Mouse (Mus musculus) spleen, adult 2 months (tissue): ENCODE data around the gene Fbxo31. TPM values are rescaled to one million over a fixed set of nuclear protein-coding genes. Genes with fewer than 3 reads are reported as not detected.
A peak's percentile ranks its signal among the peaks of the same experiment; 100 is the strongest.

Experiments
- DNase-seq, 2 experiments: peaks; one replicate each; pipeline versions ENCODE4 v3.0.0 to v3.0.0-alpha.2; 2012 to 2021; ENCODE audit warnings: low spot score in 2 of 2, low read depth in 1 of 2
- H3K27ac ChIP-seq: fragments of 200-500 bp; 2 replicates; pipeline ENCODE4 v1.5.1; 2012; ENCODE audit warnings: low read length, inconsistent platforms; ENCODE audit not compliant: insufficient read depth
- H3K27me3 ChIP-seq: fragments of 200-500 bp; 2 replicates; pipeline ENCODE4 v1.6.1; 2012; ENCODE audit warnings: mild to moderate bottlenecking, moderate library complexity, low read length, inconsistent platforms; ENCODE audit not compliant: control insufficient read depth, insufficient read depth
- H3K36me3 ChIP-seq: fragments of 200-500 bp; 2 replicates; pipeline ENCODE4 v1.6.1; 2012; ENCODE audit warnings: mild to moderate bottlenecking, low read length, inconsistent platforms; ENCODE audit not compliant: control insufficient read depth, insufficient read depth
- H3K4me1 ChIP-seq: fragments of 200-500 bp; 2 replicates; pipeline ENCODE4 v1.6.1; 2011; ENCODE audit warnings: inconsistent platforms; ENCODE audit not compliant: control insufficient read depth, insufficient read depth, insufficient read length
- H3K4me3 ChIP-seq: fragments of 200-500 bp; 2 replicates; pipeline ENCODE4 v1.5.1; 2011; ENCODE audit warnings: mild to moderate bottlenecking, inconsistent platforms; ENCODE audit not compliant: insufficient read depth, insufficient read length; ENCODE audit errors: extremely low read depth
- CTCF ChIP-seq: fragments of 200-500 bp; IDR thresholded peaks from 2 replicates; pipeline ENCODE4 v1.5.1; 2011; ENCODE audit warnings: mild to moderate bottlenecking, inconsistent platforms; ENCODE audit not compliant: insufficient read depth, insufficient read length, insufficient replicate concordance; ENCODE audit errors: extremely low read depth
- POLR2A ChIP-seq: fragments of 200-500 bp; IDR thresholded peaks from 2 replicates; pipeline ENCODE4 v1.6.1; 2011; ENCODE audit warnings: low read depth, low read length, inconsistent platforms
- WGBS: fragments of 180-500 bp; shearing (Covaris S2); methylation state at CpG from one replicate; pipeline ENCODE4 v1.1.7; 2018; 5-methylcytosine and 5-hydroxymethylcytosine counted together
- polyA plus RNA-seq: library from polyadenylated mRNA; depleted of rRNA; stranded (reverse); fragments of >200 nt; gene quantifications from 2 replicates; pipeline ENCODE4 v1.2.3, GENCODE M21; 2012

Gene Fbxo31
- polyA plus RNA-seq, 1 experiment: 22.5 TPM

DNA sequence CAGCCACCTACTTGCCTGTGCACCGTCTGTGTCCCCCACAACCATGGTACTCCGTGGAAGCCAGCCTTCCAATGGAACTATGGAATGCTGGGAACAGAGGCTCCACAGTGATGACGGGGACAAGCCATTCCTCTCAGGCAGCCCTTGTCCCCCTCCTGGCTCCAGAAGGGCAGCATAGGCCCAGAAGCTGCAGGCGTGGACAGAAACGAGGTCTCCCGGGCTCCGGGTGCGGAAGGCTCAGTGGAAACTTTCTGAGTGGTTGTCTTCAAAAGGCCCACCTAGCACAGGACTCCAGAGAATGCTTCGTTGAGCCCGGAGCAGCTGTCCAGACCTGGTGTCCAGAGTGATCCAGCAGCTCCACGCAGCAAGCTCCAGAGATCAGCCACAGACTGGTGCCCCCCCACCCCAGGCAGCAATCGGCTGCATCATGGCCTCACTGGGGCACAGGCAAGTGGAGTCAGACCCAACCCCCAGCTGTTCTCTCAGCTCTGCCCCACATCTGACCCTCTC, 34.3 kb downstream of the Fbxo31 start, which contains the start of gene 1700018B08Rik:
1700018B08Rik (minus strand) TSS at position 45 of the 510 bp plus-strand sequence.
- TF ChIP-seq POLR2A: no peak
- TF ChIP-seq CTCF: no peak
- no peak within 1 kb of the TSS for H3K27ac ChIP-seq

GRCm38 (mm10) chr8:121542901-121543300, 35.7 kb downstream of the Fbxo31 start:
- WGBS: 58% methylated on average over 13 of the region's 13 CpGs
- TF ChIP-seq CTCF (no peak), POLR2A (no peak)
- Histone ChIP-seq H3K27ac (no peak overlapping the region), H3K4me3 (no peak overlapping the region), H3K4me1 (no peaks in the 10 kb centered on the region), H3K36me3 (no peaks in the 10 kb centered on the region), H3K27me3 (no peaks in the 10 kb centered on the region)
- no peak for DNase-seq

More for the DNA sequence above, 34.3 kb downstream of the Fbxo31 start, which contains the start of gene 1700018B08Rik:
- Histone ChIP-seq H3K4me3 (no peak within 1 kb of the TSS), H3K4me1 (no peaks in the 10 kb centered on the region), H3K27me3 (no peaks in the 10 kb centered on the region), H3K36me3 (no peaks in the 10 kb centered on the region)
- no peak for DNase-seq
- WGBS: 78% methylated on average over 12 of the region's 12 CpGs

- no peak overlapping the region for H3K27ac ChIP-seq
- no peak overlapping the region for H3K4me3 ChIP-seq
- no peaks in the 10 kb centered on the region for H3K27me3 ChIP-seq
- WGBS: 79% methylated on average over 19 of the region's 19 CpGs
- TF ChIP-seq CTCF (no peak), POLR2A (no peak)
- no peaks in the 10 kb centered on the region for H3K36me3 ChIP-seq
- DNase-seq: no peak
- no peaks in the 10 kb centered on the region for H3K4me1 ChIP-seq
Observed at GRCm38 (mm10) chr8:121541862-121542261, 36.7 kb downstream of the Fbxo31 start.

DNA sequence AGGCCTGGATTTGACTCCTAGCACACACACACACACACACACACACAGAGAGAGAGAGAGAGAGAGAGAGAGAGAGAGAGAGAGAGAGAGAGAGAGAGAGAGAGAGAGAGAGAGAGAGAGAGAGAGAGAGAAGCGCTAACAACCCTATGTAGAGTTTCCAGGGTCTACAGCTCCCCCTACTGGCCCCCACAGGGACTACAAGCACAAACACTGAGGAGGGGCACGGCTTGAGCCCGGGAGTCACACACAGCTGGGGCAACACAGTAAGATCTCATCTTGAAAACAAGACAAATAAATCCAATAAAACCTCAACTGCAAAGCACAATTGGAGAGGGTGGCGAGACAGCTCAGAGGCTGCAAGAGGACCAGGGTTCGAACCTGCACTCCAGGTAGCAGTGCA, 46.2 kb downstream of the Fbxo31 start:
- DNase-seq: no peak
- Histone ChIP-seq H3K4me3 (no peak overlapping the region), H3K36me3 (no peaks in the 10 kb centered on the region), H3K27me3 (no peaks in the 10 kb centered on the region), H3K4me1 (no peaks in the 10 kb centered on the region), H3K27ac (no peak overlapping the region)
- whole genome bisulfite sequencing: 52% methylated on average over 5 of the region's 5 CpGs
- TF ChIP-seq CTCF (peak; percentile 23; the same call in 1 of the 2 replicates), POLR2A (no peak)

DNA sequence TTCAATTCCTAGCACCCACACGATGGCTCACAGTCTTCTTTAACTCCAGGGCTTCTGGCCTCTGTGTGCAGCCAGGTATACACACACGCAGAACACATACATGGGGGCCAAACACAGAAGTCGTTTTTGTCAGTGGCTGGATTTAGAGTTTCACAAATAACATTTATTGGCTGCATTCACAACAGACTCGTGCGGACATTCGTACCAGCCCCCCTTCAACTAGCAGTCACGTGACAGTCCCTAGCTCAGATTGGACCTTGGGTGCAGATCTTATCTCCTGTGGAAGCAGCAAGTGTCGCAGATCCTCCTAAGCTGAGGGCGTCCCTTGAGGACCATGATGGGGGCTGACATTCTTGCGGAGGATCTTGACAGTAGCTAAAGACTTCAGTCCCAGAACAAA, 48.0 kb downstream of the Fbxo31 start:
- TF ChIP-seq CTCF: no peak
- no peak for TF ChIP-seq POLR2A
- DNase-seq: no peak
- Histone ChIP-seq H3K27me3 (no peaks in the 10 kb centered on the region), H3K36me3 (no peaks in the 10 kb centered on the region), H3K4me3 (no peak overlapping the region), H3K4me1 (no peaks in the 10 kb centered on the region), H3K27ac (no peak overlapping the region)
- 77% methylated on average over 10 of the region's 10 CpGs for WGBS

GRCm38 (mm10) chr8:121528790-121529189, 49.8 kb downstream of the Fbxo31 start:
- Histone ChIP-seq H3K36me3 (no peaks in the 10 kb centered on the region), H3K4me3 (no peak overlapping the region), H3K27me3 (no peaks in the 10 kb centered on the region), H3K27ac (no peak overlapping the region), H3K4me1 (no peaks in the 10 kb centered on the region)
- TF ChIP-seq POLR2A (no peak), CTCF (no peak)
- 91% methylated on average over 15 of the region's 15 CpGs for WGBS
- DNase-seq: no peak

GRCm38 (mm10) chr8:121527751-121528150, 50.9 kb downstream of the Fbxo31 start:
- no peaks in the 10 kb centered on the region for H3K4me1 ChIP-seq
- no peak for TF ChIP-seq CTCF
- TF ChIP-seq POLR2A: no peak
- H3K27me3 ChIP-seq: no peaks in the 10 kb centered on the region
- DNase-seq: no peak
- WGBS: 85% methylated on average over 9 of the region's 9 CpGs
- H3K27ac ChIP-seq: no peak overlapping the region
- no peak overlapping the region for H3K4me3 ChIP-seq
- H3K36me3 ChIP-seq: no peaks in the 10 kb centered on the region
